8 mouse cellular contexts compared by ENCODE assay signal in the genomic region with DNA sequence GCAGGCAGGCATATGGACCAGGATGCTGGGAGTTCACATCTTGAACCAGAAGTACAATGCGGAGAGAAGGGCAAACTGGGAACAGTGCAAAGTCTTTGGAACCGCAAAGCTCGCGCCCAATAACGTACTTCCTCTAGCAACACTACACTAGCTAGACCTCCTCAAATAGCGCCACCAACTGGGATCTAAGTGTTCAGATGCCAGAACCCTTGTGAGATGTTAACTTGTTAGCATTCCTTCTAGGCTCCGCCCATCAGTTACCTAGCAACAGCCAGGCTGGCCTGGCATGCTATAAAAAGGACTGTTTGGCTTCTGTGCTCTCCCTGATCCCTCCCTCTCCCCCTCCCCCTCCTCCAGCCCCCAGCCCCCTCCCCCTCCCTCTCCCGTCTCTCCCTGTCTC.
DNase-seq lines count a peak whose midpoint lies in the region; ATAC-seq lines count a peak whose summit lies in the region.

No protein-coding gene starts in this region.

- H3K36me3 ChIP-seq in limb, embryonic 13.5 days: no peaks in the 10 kb centered on the region
- H3K36me3 ChIP-seq in neural tube, embryonic 15.5 days: no peaks in the 10 kb centered on the region

- 0 out of 2 replicates have a peak, but pooled peaks cover 2% of the 10 kb centered on the region for H3K27me3 ChIP-seq in limb, embryonic 13.5 days
- H3K27me3 ChIP-seq in neural tube, embryonic 15.5 days (replicated peaks): no peaks in the 10 kb centered on the region

- ATAC-seq in cerebellum, adult (ENCODE audit: insufficient number of reproducible peaks, low FRiP score, low TSS enrichment): no peak
- ATAC-seq in limb, embryonic 13.5 days (ENCODE audit: low FRiP score, low read depth): peak; percentile 25; the same call in 1 of the 2 replicates
- peak; percentile 55 for ATAC-seq in neural tube, embryonic 15.5 days (ENCODE audit: low FRiP score)

- H3K4me1 ChIP-seq in limb, embryonic 13.5 days: peaks cover 46% of the 10 kb centered on the region
- H3K4me1 ChIP-seq in neural tube, embryonic 15.5 days: peaks cover 29% of the 10 kb centered on the region

- no peak overlapping the region for H3K4me3 ChIP-seq in limb, embryonic 13.5 days
- no peak overlapping the region for H3K4me3 ChIP-seq in neural tube, embryonic 15.5 days (replicated peaks)

- H3K9ac ChIP-seq in limb, embryonic 13.5 days: no peak overlapping the region
- no peak overlapping the region for H3K9ac ChIP-seq in neural tube, embryonic 15.5 days (replicated peaks)

- WGBS in limb, embryonic 13.5 days: 47% methylated on average over 7 of the region's 8 CpGs
- 29% methylated on average over 8 of the region's 8 CpGs for WGBS in neural tube, embryonic 15.5 days

- H3K4me2 ChIP-seq in limb, embryonic 13.5 days (replicated peaks): peak overlapping the region; percentile 14; the same call in 1 of the 2 replicates
- peak overlapping the region; percentile 22; the same call in 1 of the 2 replicates for H3K4me2 ChIP-seq in neural tube, embryonic 15.5 days

- intact Hi-C loops in heart, postnatal 10 days (cut with DNase I): loop anchor here (5.0 kb wide), 1 partner anchor 304 kb away; no protein-coding TSS in a partner anchor

- no peaks in the 10 kb centered on the region for H3K9me3 ChIP-seq in limb, embryonic 13.5 days
- H3K9me3 ChIP-seq in neural tube, embryonic 15.5 days (replicated peaks): no peaks in the 10 kb centered on the region

- DNase-seq in cerebellum, postnatal 14 days: peak; percentile 45 to 58
- DNase-seq in NIH3T3 (ENCODE audit: low read depth): peak; percentile 23
- DNase-seq in heart, postnatal 10 days: peak; percentile 24 to 67
- no peak for DNase-seq in T-cell, adult 2 months (ENCODE audit: low spot score)
- DNase-seq in ovary, postnatal 10 days (ENCODE audit: low spot score): no peak

- H3K27ac ChIP-seq in limb, embryonic 13.5 days: no peak overlapping the region
- no peak overlapping the region for H3K27ac ChIP-seq in neural tube, embryonic 15.5 days (replicated peaks)

Comparison
In these comparisons a context has a peak if more than half of its experiments do, and no peak if none do; other contexts are left out.
1. DNase-seq: peak in cerebellum, postnatal 14 days (2 of 2), NIH3T3 (single experiment) and heart, postnatal 10 days (2 of 2); none in T-cell, adult 2 months (single experiment) and ovary, postnatal 10 days (single experiment).